Mouse (Mus musculus) MN1 (cell line): ENCODE measurements around the gene Scyl1.

Source experiments
- DNase-seq: peaks from one replicate; pipeline ENCODE4 v3.0.0-alpha.2; 2016; ENCODE audit warnings: low spot score

Scyl1 gene

GRCm38 (mm10) chr19:5787920-5788319, 16.7 kb upstream of the Scyl1 start:
- no peak for DNase-seq

- peak; percentile 75 for DNase-seq
These were observed 16.0 kb upstream of the Scyl1 start for GRCm38 (mm10) chr19:5787128-5787635.

GRCm38 (mm10) chr19:5786441-5787114, 15.4 kb upstream of the Scyl1 start:
- peak; percentile 85 for DNase-seq

- peak; percentile 33 for DNase-seq
These were observed 13.8 kb upstream of the Scyl1 start for GRCm38 (mm10) chr19:5784958-5785577.

GRCm38 (mm10) chr19:5782121-5782520, 10.9 kb upstream of the Scyl1 start:
- no peak for DNase-seq

GRCm38 (mm10) chr19:5781532-5781931, 10.3 kb upstream of the Scyl1 start:
- no peak for DNase-seq

GRCm38 (mm10) chr19:5780203-5780602, 9.0 kb upstream of the Scyl1 start:
- DNase-seq, result peak; percentile 25

GRCm38 (mm10) chr19:5778312-5778711, 7.1 kb upstream of the Scyl1 start:
- no peak for DNase-seq

GRCm38 (mm10) chr19:5777387-5778032, 6.3 kb upstream of the Scyl1 start:
- DNase-seq, result no peak

- no peak for DNase-seq
These were observed 908 bp downstream of the Scyl1 start for GRCm38 (mm10) chr19:5770311-5770710.

GRCm38 (mm10) chr19:5767271-5767670, 3.9 kb downstream of the Scyl1 start:
- DNase-seq, result no peak

- DNase-seq, result no peak
These were observed 8.1 kb downstream of the Scyl1 start for GRCm38 (mm10) chr19:5763163-5763562.

GRCm38 (mm10) chr19:5758878-5759403, 12.3 kb downstream of the Scyl1 start:
- DNase-seq, result peak; percentile 25

GRCm38 (mm10) chr19:5756991-5757636, 14.1 kb downstream of the Scyl1 start:
- DNase-seq, result no peak

GRCm38 (mm10) chr19:5756321-5756985, 14.8 kb downstream of the Scyl1 start:
- DNase-seq, result no peak

GRCm38 (mm10) chr19:5751742-5752141, 19.5 kb downstream of the Scyl1 start:
- no peak for DNase-seq

- DNase-seq, result no peak
These were observed 20.3 kb downstream of the Scyl1 start for GRCm38 (mm10) chr19:5750951-5751350.

- DNase-seq, result no peak
These were observed 21.7 kb downstream of the Scyl1 start for GRCm38 (mm10) chr19:5749476-5749875.

GRCm38 (mm10) chr19:5746907-5747363, 24.3 kb downstream of the Scyl1 start:
- DNase-seq, result no peak

GRCm38 (mm10) chr19:5745756-5746710, 25.2 kb downstream of the Scyl1 start:
- no peak for DNase-seq
